Mouse (Mus musculus) CH12.LX (cell line): ENCODE measurements around the gene Sf1. TPM values are rescaled to one million over a fixed set of nuclear protein-coding genes. Genes with fewer than 3 reads are reported as not detected.

ENCODE experiments used
- DNase-seq: peaks from one replicate; pipeline ENCODE4 v3.0.0-alpha.2; 2013; ENCODE audit errors: extremely low read depth
- H3K27ac ChIP-seq: 2 replicates; pipeline ENCODE4 v1.5.1; 2012; ENCODE audit warnings: low read depth, mild to moderate bottlenecking, control low read depth, moderate library complexity; ENCODE audit not compliant: insufficient read depth
- H3K27me3 ChIP-seq: replicated peaks from 2 replicates; pipeline ENCODE3; 2012; ENCODE audit warnings: inconsistent platforms
- H3K36me3 ChIP-seq, 2 experiments: replicated peaks in 1 of 2; 2 replicates each; pipeline versions ENCODE3 to v1.6.1; 2012; ENCODE audit warnings: inconsistent platforms in 1 of 2, low read length in 1 of 2, mild to moderate bottlenecking in 1 of 2, mixed read lengths in 1 of 2, moderate library complexity in 1 of 2; ENCODE audit not compliant: control insufficient read depth in 1 of 2, insufficient read depth in 1 of 2
- H3K4me1 ChIP-seq, 2 experiments: 2 replicates each; pipeline ENCODE4 v1.6.1; 2012; ENCODE audit warnings: inconsistent platforms in 1 of 2, moderate library complexity in 1 of 2; ENCODE audit not compliant: insufficient read depth in 2 of 2, control insufficient read depth in 1 of 2
- H3K4me2 ChIP-seq: 2 replicates; pipeline ENCODE4 v1.6.1; 2012; ENCODE audit warnings: low read depth, mild to moderate bottlenecking, control low read depth; ENCODE audit not compliant: poor library complexity, insufficient read depth, severe bottlenecking
- H3K4me3 ChIP-seq, 3 experiments: fragments of 150-350 bp in 1 of 3; sonication (generic) in 1 of 3; replicated peaks in 1 of 3; 2 replicates each; pipeline versions ENCODE3 to v1.5.1; 2011 to 2012; ENCODE audit warnings: low read depth in 2 of 3, low read length in 2 of 3, mild to moderate bottlenecking in 2 of 3, moderate library complexity in 2 of 3, control low read depth in 1 of 3, improper control_type of control experiment in 1 of 3, inconsistent platforms in 1 of 3, mixed read lengths in 1 of 3; ENCODE audit not compliant: poor library complexity in 1 of 3
- H3K79me2 ChIP-seq: replicated peaks from 2 replicates; pipeline ENCODE4 v1.6.1; 2012; ENCODE audit warnings: mild to moderate bottlenecking, moderate library complexity; ENCODE audit not compliant: control insufficient read depth, poor library complexity, insufficient read depth, severe bottlenecking; ENCODE audit errors: extremely low read depth
- H3K9ac ChIP-seq: 2 replicates; pipeline ENCODE4 v1.6.1; 2012; ENCODE audit warnings: low read depth, mild to moderate bottlenecking, control low read depth, moderate library complexity; ENCODE audit not compliant: insufficient read depth
- H3K9me3 ChIP-seq: replicated peaks from 2 replicates; pipeline ENCODE3; 2012; ENCODE audit warnings: low read length, inconsistent platforms, mixed read lengths
- CHD2 ChIP-seq: IDR thresholded peaks from 2 replicates; pipeline ENCODE4 v1.6.1; 2011; ENCODE audit warnings: low read length, improper control_type of control experiment
- CTCF ChIP-seq, 2 experiments: IDR thresholded peaks in 1 of 2; conservative IDR thresholded peaks in 1 of 2; 2 replicates each; pipeline ENCODE4 v1.5.1; 2011 to 2012; ENCODE audit warnings: low read depth in 2 of 2, low read length in 2 of 2, improper control_type of control experiment in 1 of 2, inconsistent platforms in 1 of 2, mild to moderate bottlenecking in 1 of 2, moderate library complexity in 1 of 2
- ELF1 ChIP-seq: IDR thresholded peaks from 2 replicates; pipeline ENCODE4 v1.6.1; 2014; ENCODE audit warnings: low read depth, mild to moderate bottlenecking, inconsistent platforms, low read length, improper control_type of control experiment
- EP300 ChIP-seq: IDR thresholded peaks from 2 replicates; pipeline ENCODE4 v1.6.1; 2011; ENCODE audit warnings: low read length, improper control_type of control experiment
- GABPA ChIP-seq: IDR thresholded peaks from 2 replicates; pipeline ENCODE4 v1.6.1; 2012; ENCODE audit warnings: low read depth, low read length, improper control_type of control experiment, inconsistent platforms; ENCODE audit not compliant: insufficient replicate concordance
- IRF4 ChIP-seq: IDR thresholded peaks from 2 replicates; pipeline ENCODE4 v1.6.1; 2014; ENCODE audit warnings: low read depth, mild to moderate bottlenecking, inconsistent platforms, low read length, improper control_type of control experiment
- JUN ChIP-seq: IDR thresholded peaks from 2 replicates; pipeline ENCODE4 v1.6.1; 2011; ENCODE audit warnings: low read depth, mild to moderate bottlenecking, low read length, improper control_type of control experiment, moderate library complexity; ENCODE audit not compliant: insufficient read depth
- JUND ChIP-seq: conservative IDR thresholded peaks from 2 replicates; pipeline ENCODE4 v1.6.1; 2011; ENCODE audit warnings: low read depth, low read length, improper control_type of control experiment
- KAT2A ChIP-seq: IDR thresholded peaks from 2 replicates; pipeline ENCODE4 v1.6.1; 2012; ENCODE audit warnings: low read length, improper control_type of control experiment, inconsistent platforms; ENCODE audit not compliant: insufficient replicate concordance
- MAX ChIP-seq: IDR thresholded peaks from 2 replicates; pipeline ENCODE4 v1.6.1; 2011; ENCODE audit warnings: low read length, improper control_type of control experiment
- MAZ ChIP-seq: IDR thresholded peaks from 2 replicates; pipeline ENCODE4 v1.6.1; 2012; ENCODE audit warnings: low read depth, mild to moderate bottlenecking, inconsistent platforms, low read length, improper control_type of control experiment, moderate library complexity
- MEF2A ChIP-seq: IDR thresholded peaks from 2 replicates; pipeline ENCODE4 v1.6.1; 2014; ENCODE audit warnings: low read depth, mild to moderate bottlenecking, inconsistent platforms, low read length, improper control_type of control experiment, borderline replicate concordance
- MXI1 ChIP-seq: IDR thresholded peaks from 2 replicates; pipeline ENCODE4 v1.6.1; 2011; ENCODE audit warnings: mild to moderate bottlenecking, low read depth, low read length, improper control_type of control experiment
- NELFE ChIP-seq: IDR thresholded peaks from 2 replicates; pipeline ENCODE4 v1.6.1; 2011; ENCODE audit warnings: low read depth, low read length, improper control_type of control experiment
- NRF1 ChIP-seq: IDR thresholded peaks from 2 replicates; pipeline ENCODE4 v1.6.1; 2014; ENCODE audit warnings: low read depth, mild to moderate bottlenecking, inconsistent platforms, low read length, improper control_type of control experiment, moderate library complexity
- PAX5 ChIP-seq: IDR thresholded peaks from 2 replicates; pipeline ENCODE4 v1.6.1; 2012; ENCODE audit warnings: low read length, inconsistent platforms, mixed read lengths
- POLR2A ChIP-seq: IDR thresholded peaks from 2 replicates; pipeline ENCODE4 v1.6.1; 2011; ENCODE audit warnings: low read depth, mild to moderate bottlenecking, improper control_type of control experiment, low read length
- SIN3A ChIP-seq: IDR thresholded peaks from 2 replicates; pipeline ENCODE4 v1.6.1; 2012; ENCODE audit warnings: low read length, improper control_type of control experiment, inconsistent platforms
- SMC3 ChIP-seq: IDR thresholded peaks from 2 replicates; pipeline ENCODE4 v1.6.1; 2011; ENCODE audit warnings: low read depth, low read length, improper control_type of control experiment
- TBP ChIP-seq: conservative IDR thresholded peaks from 2 replicates; pipeline ENCODE4 v1.6.1; 2011; ENCODE audit warnings: low read depth, low read length, improper control_type of control experiment
- UBTF ChIP-seq: IDR thresholded peaks from 2 replicates; pipeline ENCODE4 v1.6.1; 2012; ENCODE audit warnings: low read depth, mild to moderate bottlenecking, inconsistent platforms, low read length, improper control_type of control experiment, moderate library complexity
- USF1 ChIP-seq: IDR thresholded peaks from 2 replicates; pipeline ENCODE4 v1.6.1; 2014; ENCODE audit warnings: low read depth, mild to moderate bottlenecking, inconsistent platforms, low read length, improper control_type of control experiment
- USF2 ChIP-seq: conservative IDR thresholded peaks from 2 replicates; pipeline ENCODE4 v1.6.1; 2011; ENCODE audit warnings: low read depth, low read length, improper control_type of control experiment
- ZC3H11A ChIP-seq: IDR thresholded peaks from 2 replicates; pipeline ENCODE4 v1.6.1; 2012; ENCODE audit warnings: low read depth, mild to moderate bottlenecking, inconsistent platforms, low read length, improper control_type of control experiment
- ZKSCAN1 ChIP-seq: IDR thresholded peaks from 2 replicates; pipeline ENCODE4 v1.6.1; 2012; ENCODE audit warnings: low read depth, inconsistent platforms, low read length, improper control_type of control experiment, borderline replicate concordance
- dilution Hi-C: fragments of 300-500 bp; cut with MboI; formaldehyde crosslinking; loops from 2 replicates; pipeline ENCODE4 v1.14.3; 2020; ENCODE audit warnings: low sequenced_read_pairs; ENCODE audit not compliant: extremely low pct_unique_long_range_greater_than_20kb, extremely low pct_ligation_motif_present
- in situ Hi-C: fragments of 300-500 bp; cut with MboI; formaldehyde crosslinking; loops from 3 replicates; pipeline ENCODE4 v1.14.3; 2019; ENCODE audit warnings: low sequenced_read_pairs, low pct_ligation_motif_present, low pct_unique_long_range_greater_than_20kb, mixed read lengths
- polyA plus RNA-seq: library from polyadenylated mRNA; unstranded; fragments of >175 nt; gene quantifications from 2 replicates; pipeline ENCODE4 v1.2.1, GENCODE M21; 2012; ENCODE audit warnings: low read depth; ENCODE audit not compliant: insufficient read length
- total RNA-seq, 2 experiments: library from RNA; depleted of rRNA; stranded (reverse); fragments of 300-350 nt in 1 of 2; fragments of >200 nt in 1 of 2; gene quantifications; 2 replicates each; pipeline ENCODE4 v1.2.3; 2012 to 2014

Sf1 gene
- total and polyA plus RNA-seq, 3 experiments = 54.5 to 251 (median 70.4) TPM

GRCm38 (mm10) chr19:6347615-6348014 is 15.9 kb upstream of the Sf1 start:
- Histone ChIP-seq H3K27ac (no peak overlapping the region), H3K9ac (no peak overlapping the region), H3K4me2 (no peak overlapping the region), H3K36me3 (peaks cover 89 to 96% of the 10 kb centered on the region in 2 experiments), H3K4me1 (peaks cover 20 to 98% of the 10 kb centered on the region in 2 experiments), H3K4me3 (no peak overlapping the region), H3K9me3 (no peaks in the 10 kb centered on the region), H3K79me2 (peaks cover 2% of the 10 kb centered on the region; the same call in 1 of the 2 replicates), H3K27me3 (no peaks in the 10 kb centered on the region)
- TF ChIP-seq MAZ (no peak), NELFE (no peak), TBP (no peak), UBTF (no peak), KAT2A (no peak), SIN3A (no peak), USF1 (no peak), MXI1 (no peak), USF2 (no peak), NRF1 (no peak), ZC3H11A (no peak), CHD2 (no peak), IRF4 (no peak), MAX (no peak), ZKSCAN1 (no peak), CTCF (conservative IDR thresholded peaks at IDR 0.05 in 1 of 2, IDR thresholded peaks at IDR 0.05 in 1 of 2; ENCODE audit: low read depth in 2 of 2, low read length in 2 of 2) (no peak)
- dilution Hi-C loops (no loop called here), in situ Hi-C loops (no loop called here)
- no peak for DNase-seq

GRCm38 (mm10) chr19:6348717-6349116 is 14.8 kb upstream of the Sf1 start:
- peaks cover 11 to 88% of the 10 kb centered on the region in 2 experiments for H3K4me1 ChIP-seq
- H3K9ac ChIP-seq = no peak overlapping the region
- TF ChIP-seq PAX5 (no peak), KAT2A (no peak), ELF1 (no peak), JUN (no peak), NRF1 (no peak), GABPA (no peak), MEF2A (no peak), POLR2A (no peak), SMC3 (no peak), JUND (no peak), EP300 (no peak)

More at GRCm38 (mm10) chr19:6348717-6349116, 14.8 kb upstream of the Sf1 start:
- Histone ChIP-seq H3K79me2 (no peaks in the 10 kb centered on the region; the same call in 1 of the 2 replicates), H3K4me2 (no peak overlapping the region), H3K27ac (no peak overlapping the region), H3K9me3 (no peaks in the 10 kb centered on the region), H3K36me3 (peaks cover 93 to 97% of the 10 kb centered on the region in 2 experiments), H3K27me3 (no peaks in the 10 kb centered on the region), H3K4me3 (no peak overlapping the region)
- dilution Hi-C loops = no loop called here
- in situ Hi-C loops = no loop called here
- DNase-seq = no peak
